Mouse (Mus musculus): ENCODE measurements at regions not wholly inside any gene's neighbourhood (a gene's known extent, or its start where the extent isn't known, plus 50 kb on each side); places are given as distances from the start of the nearest gene placed in this dataset.

DNA sequence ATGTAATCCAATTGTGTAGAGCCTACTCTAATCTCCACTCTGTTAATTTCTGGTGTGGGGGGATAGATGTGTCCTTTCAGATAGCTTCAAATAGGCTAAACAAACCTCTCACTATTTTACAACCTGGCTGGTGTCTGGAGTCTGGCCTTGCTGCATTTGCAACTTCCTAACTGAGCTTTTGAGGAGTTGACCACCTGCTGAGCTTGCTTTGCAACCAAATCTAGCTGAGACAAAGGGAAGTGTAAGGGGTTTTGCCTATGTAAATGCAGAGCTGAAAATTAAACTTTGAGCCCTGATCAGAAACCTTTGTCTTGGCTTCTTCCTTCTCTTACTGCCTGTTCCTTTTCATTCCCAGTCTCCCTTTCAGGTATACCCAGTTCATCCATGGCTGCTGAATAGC is 404.3 kb downstream of the Cetn3 start:
- no peaks in the 10 kb centered on the region for H3K27me3 ChIP-seq (ENCODE audit: control insufficient read depth, insufficient read depth, low read length, poor library complexity, severe bottlenecking)
- no peak for DNase-seq (ENCODE audit: low read depth, low spot score)
- no peaks in the 10 kb centered on the region for H3K36me3 ChIP-seq (ENCODE audit: control insufficient read depth, insufficient read depth, low read length, poor library complexity, severe bottlenecking)

DNA sequence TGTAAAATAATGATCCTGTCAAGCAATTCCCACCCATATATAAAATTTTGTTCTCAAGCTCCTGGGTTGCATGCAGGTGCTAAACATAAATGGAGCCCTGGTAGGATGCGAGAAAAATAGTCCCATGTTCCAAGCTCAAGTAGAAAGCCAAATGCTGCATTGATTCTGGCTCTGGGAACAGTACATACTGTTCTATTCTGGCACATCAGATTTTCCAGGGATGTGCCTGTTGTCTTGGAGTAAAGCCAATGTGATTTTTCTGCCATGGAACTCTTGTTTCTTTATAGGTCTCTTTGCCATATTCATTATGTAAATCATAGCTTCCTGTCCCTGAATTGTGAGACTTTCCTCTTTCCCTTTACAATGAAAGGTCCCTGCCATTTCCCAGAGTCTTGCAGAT is 417.9 kb downstream of the Cetn3 start:
- Histone ChIP-seq H3K27me3 (ENCODE audit: control insufficient read depth, insufficient read depth, low read length, poor library complexity, severe bottlenecking) (no peaks in the 10 kb centered on the region), H3K36me3 (ENCODE audit: control insufficient read depth, insufficient read depth, low read length, poor library complexity, severe bottlenecking) (no peaks in the 10 kb centered on the region)
- DNase-seq (ENCODE audit: low read depth, low spot score), result no peak

- DNase-seq (ENCODE audit: low read depth, low spot score), result no peak
- H3K36me3 ChIP-seq (ENCODE audit: control insufficient read depth, insufficient read depth, low read length, poor library complexity, severe bottlenecking), result no peaks in the 10 kb centered on the region
- H3K27me3 ChIP-seq (ENCODE audit: control insufficient read depth, insufficient read depth, low read length, poor library complexity, severe bottlenecking), result no peaks in the 10 kb centered on the region
These were observed 442.6 kb downstream of the Cetn3 start for GRCm38 (mm10) chr13:82225430-82225829.

DNA sequence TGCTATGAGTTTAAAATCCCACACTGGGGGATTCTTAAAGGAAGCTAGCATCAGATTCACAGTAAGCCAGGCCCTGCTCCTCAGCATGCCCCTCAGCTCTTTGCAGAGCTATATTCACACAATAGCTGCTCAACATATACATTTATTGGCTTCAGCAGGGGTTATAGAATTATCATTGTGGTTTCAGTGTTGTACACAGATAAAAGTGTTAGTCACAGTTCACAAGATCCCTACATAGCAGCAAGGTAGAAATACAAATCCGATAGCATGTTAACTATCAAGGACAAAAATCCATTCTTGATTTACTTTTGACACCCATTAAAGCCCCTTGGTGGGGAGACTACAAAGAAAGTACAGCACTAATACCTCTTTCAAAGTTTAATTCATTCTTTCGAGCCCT is 451.0 kb downstream of the Cetn3 start:
- Histone ChIP-seq H3K27me3 (ENCODE audit: control insufficient read depth, insufficient read depth, low read length, poor library complexity, severe bottlenecking) (no peaks in the 10 kb centered on the region), H3K36me3 (ENCODE audit: control insufficient read depth, insufficient read depth, low read length, poor library complexity, severe bottlenecking) (no peaks in the 10 kb centered on the region)
- DNase-seq (ENCODE audit: low read depth, low spot score), result no peak

GRCm38 (mm10) chr13:82246231-82246630 is 463.4 kb downstream of the Cetn3 start:
- DNase-seq (ENCODE audit: low read depth, low spot score), result no peak

DNA sequence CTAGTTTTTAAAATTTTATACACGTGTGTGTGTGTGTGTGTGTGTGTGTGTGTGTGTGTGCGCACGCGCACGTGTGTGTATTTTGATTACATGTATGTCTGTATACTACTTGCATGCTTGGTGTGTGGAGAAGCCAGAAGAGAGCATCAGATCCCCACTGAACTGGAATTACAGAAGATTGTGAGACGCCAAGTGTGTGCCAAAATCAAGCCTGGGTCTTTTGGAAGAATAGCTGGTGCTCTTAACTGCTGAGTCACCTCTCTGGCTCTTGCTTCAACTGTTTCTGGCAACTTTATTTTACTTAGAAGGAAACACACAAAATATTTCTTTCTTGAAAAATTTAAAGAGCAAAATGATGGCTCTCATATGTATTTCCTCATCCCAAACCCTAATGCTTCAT is 467.5 kb downstream of the Cetn3 start:
- Histone ChIP-seq H3K27me3 (ENCODE audit: control insufficient read depth, insufficient read depth, low read length, poor library complexity, severe bottlenecking) (no peaks in the 10 kb centered on the region), H3K36me3 (ENCODE audit: control insufficient read depth, insufficient read depth, low read length, poor library complexity, severe bottlenecking) (no peaks in the 10 kb centered on the region)
- no peak for DNase-seq (ENCODE audit: low read depth, low spot score)

More at GRCm38 (mm10) chr13:82246231-82246630, 463.4 kb downstream of the Cetn3 start:
- Histone ChIP-seq H3K36me3 (ENCODE audit: control insufficient read depth, insufficient read depth, low read length, poor library complexity, severe bottlenecking) (no peaks in the 10 kb centered on the region), H3K27me3 (ENCODE audit: control insufficient read depth, insufficient read depth, low read length, poor library complexity, severe bottlenecking) (no peaks in the 10 kb centered on the region)

DNA sequence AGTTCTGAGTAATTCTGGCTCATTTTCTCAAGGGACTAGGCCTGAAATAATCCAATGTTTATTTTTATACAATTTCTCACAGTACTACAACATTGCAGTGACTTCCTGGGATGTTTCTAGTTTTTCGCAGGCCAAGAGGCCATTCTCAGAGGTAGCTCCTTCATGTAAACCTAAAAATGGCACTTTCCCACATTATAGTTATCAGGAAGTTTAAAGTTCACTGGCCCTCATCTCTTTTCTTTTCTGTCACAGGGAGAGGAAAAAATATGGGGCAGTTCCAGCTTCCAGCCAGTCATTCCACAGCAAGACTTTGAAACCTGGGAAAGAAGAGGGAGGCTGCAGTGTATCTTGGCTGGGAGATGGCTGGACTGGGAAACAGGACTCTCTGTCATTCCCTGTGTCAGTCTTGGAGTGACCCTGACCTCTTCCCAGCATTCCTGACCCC is 475.6 kb downstream of the Cetn3 start:
- DNase-seq (ENCODE audit: low read depth, low spot score), result no peak
- no peaks in the 10 kb centered on the region for H3K27me3 ChIP-seq (ENCODE audit: control insufficient read depth, insufficient read depth, low read length, poor library complexity, severe bottlenecking)
- no peaks in the 10 kb centered on the region for H3K36me3 ChIP-seq (ENCODE audit: control insufficient read depth, insufficient read depth, low read length, poor library complexity, severe bottlenecking)

GRCm38 (mm10) chr13:82264236-82264635 is 481.4 kb downstream of the Cetn3 start:
- no peak for DNase-seq (ENCODE audit: low read depth, low spot score)
- no peaks in the 10 kb centered on the region for H3K36me3 ChIP-seq (ENCODE audit: control insufficient read depth, insufficient read depth, low read length, poor library complexity, severe bottlenecking)
- H3K27me3 ChIP-seq (ENCODE audit: control insufficient read depth, insufficient read depth, low read length, poor library complexity, severe bottlenecking), result no peaks in the 10 kb centered on the region

GRCm38 (mm10) chr13:82265170-82265569 is 482.3 kb downstream of the Cetn3 start:
- no peak for DNase-seq (ENCODE audit: low read depth, low spot score)
- H3K27me3 ChIP-seq (ENCODE audit: control insufficient read depth, insufficient read depth, low read length, poor library complexity, severe bottlenecking), result no peaks in the 10 kb centered on the region
- no peaks in the 10 kb centered on the region for H3K36me3 ChIP-seq (ENCODE audit: control insufficient read depth, insufficient read depth, low read length, poor library complexity, severe bottlenecking)

- no peaks in the 10 kb centered on the region for H3K36me3 ChIP-seq (ENCODE audit: control insufficient read depth, insufficient read depth, low read length, poor library complexity, severe bottlenecking)
- DNase-seq (ENCODE audit: low read depth, low spot score), result no peak
- H3K27me3 ChIP-seq (ENCODE audit: control insufficient read depth, insufficient read depth, low read length, poor library complexity, severe bottlenecking), result no peaks in the 10 kb centered on the region
These were observed 482.9 kb downstream of the Cetn3 start for GRCm38 (mm10) chr13:82265736-82266135.

DNA sequence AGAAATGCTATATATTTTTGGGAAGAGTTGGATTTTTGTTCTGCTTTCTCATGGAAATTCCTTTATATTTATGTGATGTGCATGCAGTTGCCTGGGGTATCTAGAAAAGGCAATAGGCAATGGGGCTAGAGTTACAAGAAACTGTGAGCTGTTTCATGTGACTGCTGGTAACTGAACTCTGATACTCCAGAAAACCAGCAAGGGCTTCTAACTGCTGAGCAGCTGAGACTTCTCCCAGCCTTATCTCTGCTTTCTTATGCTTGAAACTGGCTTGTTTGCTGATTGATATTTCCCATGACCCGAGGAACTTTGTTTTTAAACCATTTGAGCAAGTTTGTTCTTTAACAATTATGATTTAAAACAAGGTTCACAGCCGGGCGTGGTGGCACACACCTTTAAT is 491.9 kb downstream of the Cetn3 start:
- no peak for DNase-seq (ENCODE audit: low read depth, low spot score)
- Histone ChIP-seq H3K27me3 (ENCODE audit: control insufficient read depth, insufficient read depth, low read length, poor library complexity, severe bottlenecking) (no peaks in the 10 kb centered on the region), H3K36me3 (ENCODE audit: control insufficient read depth, insufficient read depth, low read length, poor library complexity, severe bottlenecking) (no peaks in the 10 kb centered on the region)

DNA sequence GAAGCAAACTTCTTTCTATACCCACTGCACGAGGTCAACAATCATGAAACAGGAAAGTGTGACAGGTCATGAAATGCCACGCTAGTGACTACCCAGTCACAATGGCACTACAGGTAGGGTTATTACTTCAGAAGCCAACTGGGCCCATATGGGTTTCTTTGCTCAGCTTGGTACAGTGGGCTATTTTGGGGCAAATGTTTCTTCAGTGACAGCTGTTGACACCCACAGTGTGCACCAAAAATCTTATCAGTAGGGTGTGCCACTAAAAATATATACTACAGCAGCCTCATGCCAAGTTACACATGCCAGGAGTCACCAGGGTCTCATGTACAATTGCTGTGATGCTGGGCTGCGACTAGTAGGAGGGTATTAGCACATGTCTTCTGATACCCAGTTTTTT is 493.1 kb downstream of the Cetn3 start:
- Histone ChIP-seq H3K27me3 (ENCODE audit: control insufficient read depth, insufficient read depth, low read length, poor library complexity, severe bottlenecking) (no peaks in the 10 kb centered on the region), H3K36me3 (ENCODE audit: control insufficient read depth, insufficient read depth, low read length, poor library complexity, severe bottlenecking) (no peaks in the 10 kb centered on the region)
- DNase-seq (ENCODE audit: low read depth, low spot score), result no peak

GRCm38 (mm10) chr13:82280744-82281143 is 497.9 kb downstream of the Cetn3 start:
- no peaks in the 10 kb centered on the region for H3K36me3 ChIP-seq (ENCODE audit: control insufficient read depth, insufficient read depth, low read length, poor library complexity, severe bottlenecking)
- no peaks in the 10 kb centered on the region for H3K27me3 ChIP-seq (ENCODE audit: control insufficient read depth, insufficient read depth, low read length, poor library complexity, severe bottlenecking)
- no peak for DNase-seq (ENCODE audit: low read depth, low spot score)

DNA sequence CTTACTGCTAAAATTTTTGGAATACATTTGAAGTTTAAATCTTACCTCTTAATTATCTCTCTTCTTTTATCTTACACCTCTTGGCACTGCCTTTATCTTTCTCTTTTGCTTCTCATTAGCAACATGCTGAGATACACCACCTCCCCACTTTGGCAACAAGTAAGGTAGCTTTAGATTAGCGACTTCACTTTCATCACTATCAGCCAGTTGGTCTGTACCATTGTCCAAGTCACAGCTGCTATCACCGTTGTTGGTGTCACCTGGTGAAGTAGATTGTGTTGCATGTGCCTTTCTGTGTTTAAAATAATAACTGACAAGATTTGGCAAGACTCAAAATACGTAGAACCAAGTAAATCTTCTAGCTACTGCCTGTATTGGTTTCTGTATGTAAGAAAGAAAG is 513.0 kb downstream of the Cetn3 start:
- DNase-seq (ENCODE audit: low read depth, low spot score), result no peak
- Histone ChIP-seq H3K36me3 (ENCODE audit: control insufficient read depth, insufficient read depth, low read length, poor library complexity, severe bottlenecking) (no peaks in the 10 kb centered on the region), H3K27me3 (ENCODE audit: control insufficient read depth, insufficient read depth, low read length, poor library complexity, severe bottlenecking) (no peaks in the 10 kb centered on the region)

GRCm38 (mm10) chr13:82304227-82304626 is 521.4 kb downstream of the Cetn3 start:
- no peaks in the 10 kb centered on the region for H3K36me3 ChIP-seq (ENCODE audit: control insufficient read depth, insufficient read depth, low read length, poor library complexity, severe bottlenecking)

GRCm38 (mm10) chr13:82305076-82305475 is 522.2 kb downstream of the Cetn3 start:
- Histone ChIP-seq H3K27me3 (ENCODE audit: control insufficient read depth, insufficient read depth, low read length, poor library complexity, severe bottlenecking) (no peaks in the 10 kb centered on the region), H3K36me3 (ENCODE audit: control insufficient read depth, insufficient read depth, low read length, poor library complexity, severe bottlenecking) (no peaks in the 10 kb centered on the region)
- no peak for DNase-seq (ENCODE audit: low read depth, low spot score)

More at GRCm38 (mm10) chr13:82304227-82304626, 521.4 kb downstream of the Cetn3 start:
- no peaks in the 10 kb centered on the region for H3K27me3 ChIP-seq (ENCODE audit: control insufficient read depth, insufficient read depth, low read length, poor library complexity, severe bottlenecking)
- no peak for DNase-seq (ENCODE audit: low read depth, low spot score)
